Mouse (Mus musculus) lung, embryonic 16.5 days (tissue): Measurements from ENCODE around the gene Dtd2. TPM values are rescaled to one million over a fixed set of nuclear protein-coding genes. Genes with fewer than 3 reads are reported as not detected.

ENCODE experiments used
- ATAC-seq: fragments of 200-750 bp; cut with Nextera tagmentation; 2 replicates; pipeline ENCODE4 v1.8.0; 2017; ENCODE audit warnings: low read depth, mild to moderate bottlenecking, moderate library complexity
- H3K27ac ChIP-seq: fragments of 300-500 bp; sonication (generic); 2 replicates; pipeline ENCODE4 v1.5.1; 2014; ENCODE audit warnings: mild to moderate bottlenecking, control low read depth, low read length
- H3K27me3 ChIP-seq: fragments of 300-500 bp; sonication (generic); 2 replicates; pipeline ENCODE4 v1.6.1; 2014; ENCODE audit warnings: low read depth, low read length, mixed read lengths; ENCODE audit not compliant: control insufficient read depth, insufficient read depth
- H3K36me3 ChIP-seq: fragments of 300-500 bp; sonication (generic); 2 replicates; pipeline ENCODE4 v1.6.1; 2014; ENCODE audit warnings: low read length; ENCODE audit not compliant: control insufficient read depth, insufficient read depth
- H3K4me1 ChIP-seq: fragments of 300-500 bp; sonication (generic); replicated peaks from 2 replicates; pipeline ENCODE4 v1.6.1; 2014; ENCODE audit warnings: low read length, mixed read lengths; ENCODE audit not compliant: control insufficient read depth, insufficient read depth
- H3K4me2 ChIP-seq: fragments of 300-500 bp; sonication (generic); 2 replicates; pipeline ENCODE4 v1.6.1; 2014; ENCODE audit warnings: low read depth, low read length, control low read depth
- H3K4me3 ChIP-seq: fragments of 300-500 bp; sonication (generic); 2 replicates; pipeline ENCODE4 v1.5.1; 2014; ENCODE audit warnings: mild to moderate bottlenecking, low read length, control low read depth
- H3K9ac ChIP-seq: fragments of 300-500 bp; sonication (generic); 2 replicates; pipeline ENCODE4 v1.6.1; 2014; ENCODE audit warnings: low read length, control low read depth
- H3K9me3 ChIP-seq: fragments of 300-500 bp; sonication (generic); 2 replicates; pipeline ENCODE4 v1.6.1; 2016; ENCODE audit warnings: low read length; ENCODE audit not compliant: control insufficient read depth
- WGBS: fragments of 180-500 bp; shearing (Covaris S2); extraction: QIAGEN DNeasy Blood & Tissue Kit; methylation state at CpG from one replicate; pipeline ENCODE4 v1.1.7; 2014; 5-methylcytosine and 5-hydroxymethylcytosine counted together
- polyA plus RNA-seq: library from polyadenylated mRNA; unstranded; fragments of >200 nt; fragmentation: Nextera tagmentation; extraction: Ambion mirVana; gene quantifications from 2 replicates; pipeline ENCODE4 v1.2.1, GENCODE M21; 2015

Gene Dtd2
- polyA plus RNA-seq, 1 experiment from 2014 or later, result 24.4 TPM

GRCm38 (mm10) chr12:51995738-51996536 is 10.4 kb downstream of the Dtd2 start:
- H3K9ac ChIP-seq, result no peak overlapping the region
- no peaks in the 10 kb centered on the region for H3K4me1 ChIP-seq
- H3K4me3 ChIP-seq, result no peak overlapping the region
- peaks cover 12% of the 10 kb centered on the region; the same call in 1 of the 2 replicates for H3K36me3 ChIP-seq
- H3K4me2 ChIP-seq, result no peak overlapping the region
- H3K27ac ChIP-seq, result no peak overlapping the region
- no peaks in the 10 kb centered on the region for H3K9me3 ChIP-seq
- no peak for ATAC-seq
- 79% methylated on average over 1 of the region's 1 CpGs for WGBS
- no peaks in the 10 kb centered on the region for H3K27me3 ChIP-seq

GRCm38 (mm10) chr12:51990629-51991028 is 15.7 kb downstream of the Dtd2 start:
- H3K9ac ChIP-seq, result no peak overlapping the region
- H3K4me3 ChIP-seq, result no peak overlapping the region
- H3K27me3 ChIP-seq, result no peaks in the 10 kb centered on the region
- H3K4me2 ChIP-seq, result no peak overlapping the region
- no peaks in the 10 kb centered on the region; the same call in 1 of the 2 replicates for H3K36me3 ChIP-seq
- no peak overlapping the region for H3K27ac ChIP-seq
- no peaks in the 10 kb centered on the region for H3K9me3 ChIP-seq
- WGBS, result 75% methylated on average over 2 of the region's 2 CpGs
- no peaks in the 10 kb centered on the region for H3K4me1 ChIP-seq
- no peak for ATAC-seq

- ATAC-seq, result no peak
- H3K9me3 ChIP-seq, result no peaks in the 10 kb centered on the region
- no peaks in the 10 kb centered on the region for H3K27me3 ChIP-seq
- WGBS, result 67% methylated on average over 5 of the region's 5 CpGs
- H3K4me3 ChIP-seq, result no peak overlapping the region
- H3K36me3 ChIP-seq, result no peaks in the 10 kb centered on the region; the same call in 1 of the 2 replicates
- no peak overlapping the region for H3K9ac ChIP-seq
- no peaks in the 10 kb centered on the region for H3K4me1 ChIP-seq
- no peak overlapping the region for H3K27ac ChIP-seq
- no peak overlapping the region for H3K4me2 ChIP-seq
These were observed 17.8 kb downstream of the Dtd2 start for GRCm38 (mm10) chr12:51988536-51988935.

GRCm38 (mm10) chr12:51985826-51986225 is 20.5 kb downstream of the Dtd2 start:
- 66% methylated on average over 4 of the region's 4 CpGs for WGBS
- no peaks in the 10 kb centered on the region; the same call in 1 of the 2 replicates for H3K36me3 ChIP-seq

GRCm38 (mm10) chr12:51985163-51985748 is 21.0 kb downstream of the Dtd2 start:
- Histone ChIP-seq H3K9me3 (no peaks in the 10 kb centered on the region), H3K4me2 (no peak overlapping the region), H3K9ac (no peak overlapping the region), H3K27me3 (no peaks in the 10 kb centered on the region), H3K27ac (no peak overlapping the region), H3K4me3 (no peak overlapping the region), H3K36me3 (no peaks in the 10 kb centered on the region; the same call in 1 of the 2 replicates), H3K4me1 (no peaks in the 10 kb centered on the region)
- 83% methylated on average over 3 of the region's 3 CpGs for WGBS
- no peak for ATAC-seq

More at GRCm38 (mm10) chr12:51985826-51986225, 20.5 kb downstream of the Dtd2 start:
- Histone ChIP-seq H3K27me3 (no peaks in the 10 kb centered on the region), H3K4me1 (no peaks in the 10 kb centered on the region), H3K9me3 (no peaks in the 10 kb centered on the region), H3K27ac (no peak overlapping the region), H3K4me2 (no peak overlapping the region), H3K4me3 (no peak overlapping the region), H3K9ac (no peak overlapping the region)
- ATAC-seq, result no peak

GRCm38 (mm10) chr12:51983625-51984024 is 22.7 kb downstream of the Dtd2 start:
- Histone ChIP-seq H3K9me3 (no peaks in the 10 kb centered on the region), H3K27ac (no peak overlapping the region), H3K9ac (no peak overlapping the region), H3K4me3 (no peak overlapping the region), H3K4me1 (no peaks in the 10 kb centered on the region), H3K27me3 (no peaks in the 10 kb centered on the region), H3K4me2 (no peak overlapping the region), H3K36me3 (no peaks in the 10 kb centered on the region; the same call in 1 of the 2 replicates)
- no peak for ATAC-seq
- 100% methylated on average over 1 of the region's 1 CpGs for WGBS

- Histone ChIP-seq H3K4me1 (no peaks in the 10 kb centered on the region), H3K4me3 (no peak overlapping the region), H3K27ac (no peak overlapping the region), H3K9ac (no peak overlapping the region), H3K4me2 (no peak overlapping the region), H3K27me3 (no peaks in the 10 kb centered on the region), H3K36me3 (no peaks in the 10 kb centered on the region), H3K9me3 (no peaks in the 10 kb centered on the region; the same call in 1 of the 2 replicates)
- WGBS, result 58% methylated on average over 9 of the region's 9 CpGs
- no peak for ATAC-seq
These were observed 29.8 kb downstream of the Dtd2 start for GRCm38 (mm10) chr12:51976531-51976930.

GRCm38 (mm10) chr12:51974381-51974780 is 31.9 kb downstream of the Dtd2 start:
- Histone ChIP-seq H3K36me3 (no peaks in the 10 kb centered on the region), H3K9ac (no peak overlapping the region), H3K9me3 (no peaks in the 10 kb centered on the region; the same call in 1 of the 2 replicates), H3K4me2 (no peak overlapping the region), H3K27ac (no peak overlapping the region), H3K4me3 (no peak overlapping the region), H3K4me1 (peaks cover 8% of the 10 kb centered on the region), H3K27me3 (no peaks in the 10 kb centered on the region)
- ATAC-seq, result no peak
- WGBS, result 76% methylated on average over 1 of the region's 1 CpGs

- H3K27me3 ChIP-seq, result no peaks in the 10 kb centered on the region
- H3K9me3 ChIP-seq, result no peaks in the 10 kb centered on the region; the same call in 1 of the 2 replicates
- no peak for ATAC-seq
- no peak overlapping the region for H3K4me2 ChIP-seq
- H3K27ac ChIP-seq, result no peak overlapping the region
- 87% methylated on average over 5 of the region's 5 CpGs for WGBS
- H3K4me3 ChIP-seq, result no peak overlapping the region
- no peak overlapping the region for H3K9ac ChIP-seq
- H3K36me3 ChIP-seq, result no peaks in the 10 kb centered on the region
- H3K4me1 ChIP-seq, result peaks cover 9% of the 10 kb centered on the region
These were observed 33.8 kb downstream of the Dtd2 start for GRCm38 (mm10) chr12:51972269-51973065.
